Mouse (Mus musculus) heart, embryonic 16.5 days (tissue): Measurements from ENCODE around the gene Rala. TPM values are rescaled to one million over a fixed set of nuclear protein-coding genes. Genes with fewer than 3 reads are reported as not detected.

Experiments used
- ATAC-seq: fragments of 200-750 bp; cut with Nextera tagmentation; replicated peaks from 2 replicates; pipeline ENCODE4 v1.8.0; 2017; ENCODE audit warnings: moderate number of reproducible peaks; ENCODE audit not compliant: insufficient read depth, low FRiP score; ENCODE audit errors: extremely low read depth
- H3K27ac ChIP-seq: fragments of 300-500 bp; sonication (generic); 2 replicates; pipeline ENCODE4 v1.5.1; 2014; ENCODE audit warnings: mild to moderate bottlenecking, low read length, control low read depth, moderate library complexity
- H3K27me3 ChIP-seq: fragments of 300-500 bp; sonication (generic); 2 replicates; pipeline ENCODE4 v1.6.1; 2014; ENCODE audit warnings: low read length, mixed read lengths; ENCODE audit not compliant: control insufficient read depth, insufficient read depth
- H3K36me3 ChIP-seq: fragments of 300-500 bp; sonication (generic); 2 replicates; pipeline ENCODE4 v1.6.1; 2014; ENCODE audit not compliant: control insufficient read depth, insufficient read depth
- H3K4me1 ChIP-seq: fragments of 300-500 bp; sonication (generic); 2 replicates; pipeline ENCODE4 v1.6.1; 2014; ENCODE audit warnings: low read length, mixed read lengths; ENCODE audit not compliant: control insufficient read depth, insufficient read depth
- H3K4me2 ChIP-seq: fragments of 300-500 bp; sonication (generic); 2 replicates; pipeline ENCODE4 v1.6.1; 2014; ENCODE audit warnings: low read depth, mild to moderate bottlenecking, control low read depth, low read length
- H3K4me3 ChIP-seq: fragments of 300-500 bp; sonication (generic); 2 replicates; pipeline ENCODE4 v1.5.1; 2014; ENCODE audit warnings: mild to moderate bottlenecking, control low read depth, low read length
- H3K9ac ChIP-seq: fragments of 300-500 bp; sonication (generic); 2 replicates; pipeline ENCODE4 v1.6.1; 2014; ENCODE audit warnings: low read length, control low read depth
- H3K9me3 ChIP-seq: fragments of 300-500 bp; sonication (generic); replicated peaks from 2 replicates; pipeline ENCODE4 v1.6.1; 2016; ENCODE audit warnings: low read length; ENCODE audit not compliant: control insufficient read depth
- WGBS: fragments of 180-500 bp; shearing (Covaris S2); extraction: QIAGEN DNeasy Blood & Tissue Kit; methylation state at CpG from one replicate; pipeline ENCODE4 v1.1.7; 2014; 5-methylcytosine and 5-hydroxymethylcytosine counted together
- polyA plus RNA-seq: library from polyadenylated mRNA; unstranded; fragments of >200 nt; fragmentation: Nextera tagmentation; extraction: Ambion mirVana; gene quantifications from 2 replicates; pipeline ENCODE4 v1.2.1, GENCODE M21; 2015

Rala gene
- polyA plus RNA-seq, 1 experiment from 2014 or later = 86.0 TPM

GRCm38 (mm10) chr13:17857046-17857445, 87.0 kb downstream of the Rala start:
- H3K9me3 ChIP-seq = peaks cover 10% of the 10 kb centered on the region
- no peak overlapping the region for H3K9ac ChIP-seq
- WGBS = 77% methylated on average over 9 of the region's 9 CpGs
- H3K4me1 ChIP-seq = peaks cover 8% of the 10 kb centered on the region; the same call in 1 of the 2 replicates
- H3K27me3 ChIP-seq = no peaks in the 10 kb centered on the region
- ATAC-seq = no peak
- no peak overlapping the region for H3K4me3 ChIP-seq
- H3K36me3 ChIP-seq = no peaks in the 10 kb centered on the region
- no peak overlapping the region for H3K27ac ChIP-seq
- no peak overlapping the region for H3K4me2 ChIP-seq

- peaks cover 8% of the 10 kb centered on the region; the same call in 1 of the 2 replicates for H3K4me1 ChIP-seq
- no peaks in the 10 kb centered on the region for H3K36me3 ChIP-seq
- no peaks in the 10 kb centered on the region for H3K27me3 ChIP-seq
- H3K9me3 ChIP-seq = peaks cover 10% of the 10 kb centered on the region
- no peak overlapping the region; the same call in 1 of the 2 replicates for H3K9ac ChIP-seq
- peak overlapping the region; percentile 52 for H3K4me2 ChIP-seq
- peak overlapping the region; percentile 21 for H3K4me3 ChIP-seq
- H3K27ac ChIP-seq = no peak overlapping the region
- peak; percentile 41; the same call in 1 of the 2 replicates for ATAC-seq
- WGBS = 5% methylated on average over 13 of the region's 13 CpGs
These were observed 88.4 kb downstream of the Rala start for GRCm38 (mm10) chr13:17855492-17856138.

- no peaks in the 10 kb centered on the region for H3K36me3 ChIP-seq
- no peak overlapping the region for H3K27ac ChIP-seq
- no peak for ATAC-seq
- no peaks in the 10 kb centered on the region for H3K27me3 ChIP-seq
- H3K4me2 ChIP-seq = no peak overlapping the region
- WGBS = 28% methylated on average over 6 of the region's 6 CpGs
- no peak overlapping the region for H3K9ac ChIP-seq
- peaks cover 8% of the 10 kb centered on the region for H3K9me3 ChIP-seq
- peaks cover 8% of the 10 kb centered on the region; the same call in 1 of the 2 replicates for H3K4me1 ChIP-seq
- H3K4me3 ChIP-seq = no peak overlapping the region
These were observed 89.3 kb downstream of the Rala start for GRCm38 (mm10) chr13:17854755-17855154.

- no peak for ATAC-seq
- no peak overlapping the region for H3K4me3 ChIP-seq
- peaks cover 4% of the 10 kb centered on the region; the same call in 1 of the 2 replicates for H3K4me1 ChIP-seq
- WGBS = 82% methylated on average over 2 of the region's 2 CpGs
- no peaks in the 10 kb centered on the region for H3K36me3 ChIP-seq
- no peak overlapping the region for H3K4me2 ChIP-seq
- no peaks in the 10 kb centered on the region for H3K27me3 ChIP-seq
- H3K27ac ChIP-seq = no peak overlapping the region
- no peaks in the 10 kb centered on the region for H3K9me3 ChIP-seq
- no peak overlapping the region for H3K9ac ChIP-seq
These were observed 100.7 kb downstream of the Rala start for GRCm38 (mm10) chr13:17843336-17843735.

DNA sequence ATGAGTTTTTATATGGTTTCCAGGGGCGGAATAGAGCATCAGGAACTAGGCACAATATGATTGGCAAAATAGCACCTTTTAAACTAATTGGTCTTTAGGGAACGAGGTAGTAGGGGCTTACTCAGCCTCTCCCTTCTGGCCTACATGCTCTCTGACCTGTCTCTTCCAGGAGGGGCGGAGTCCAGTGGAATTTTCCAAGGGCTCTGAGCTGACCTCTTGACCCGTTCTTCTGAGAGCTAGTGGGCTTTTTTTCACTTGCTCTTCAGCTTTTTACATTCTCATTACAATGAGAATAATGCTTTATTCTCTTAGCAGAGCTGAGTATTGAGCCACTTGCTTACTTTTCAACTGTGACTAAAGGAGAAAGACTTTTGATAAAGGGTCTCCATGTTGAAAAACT, 101.3 kb downstream of the Rala start:
- no peaks in the 10 kb centered on the region for H3K27me3 ChIP-seq
- no peak overlapping the region for H3K9ac ChIP-seq
- WGBS = 70% methylated on average over 4 of the region's 4 CpGs

GRCm38 (mm10) chr13:17839137-17839536, 104.9 kb downstream of the Rala start:
- Histone ChIP-seq H3K9ac (no peak overlapping the region), H3K4me3 (no peak overlapping the region), H3K36me3 (no peaks in the 10 kb centered on the region), H3K4me1 (peaks cover 7% of the 10 kb centered on the region), H3K9me3 (no peaks in the 10 kb centered on the region), H3K27ac (no peak overlapping the region), H3K27me3 (no peaks in the 10 kb centered on the region), H3K4me2 (no peak overlapping the region)
- 71% methylated on average over 5 of the region's 5 CpGs for WGBS
- no peak for ATAC-seq

More for the DNA sequence above, 101.3 kb downstream of the Rala start:
- peaks cover 7% of the 10 kb centered on the region for H3K4me1 ChIP-seq
- no peaks in the 10 kb centered on the region for H3K9me3 ChIP-seq
- no peak for ATAC-seq
- H3K4me3 ChIP-seq = no peak overlapping the region
- H3K27ac ChIP-seq = no peak overlapping the region
- no peaks in the 10 kb centered on the region for H3K36me3 ChIP-seq
- H3K4me2 ChIP-seq = no peak overlapping the region

- Histone ChIP-seq H3K27me3 (no peaks in the 10 kb centered on the region), H3K4me3 (no peak overlapping the region), H3K4me2 (no peak overlapping the region), H3K9ac (no peak overlapping the region; the same call in 1 of the 2 replicates), H3K27ac (no peak overlapping the region), H3K9me3 (no peaks in the 10 kb centered on the region), H3K4me1 (peaks cover 7% of the 10 kb centered on the region), H3K36me3 (no peaks in the 10 kb centered on the region)
- no peak for ATAC-seq
- WGBS = 28% methylated on average over 4 of the region's 4 CpGs
These were observed 105.6 kb downstream of the Rala start for GRCm38 (mm10) chr13:17838484-17838851.

- no peak for ATAC-seq
These were observed 106.2 kb downstream of the Rala start for GRCm38 (mm10) chr13:17837610-17838483.

DNA sequence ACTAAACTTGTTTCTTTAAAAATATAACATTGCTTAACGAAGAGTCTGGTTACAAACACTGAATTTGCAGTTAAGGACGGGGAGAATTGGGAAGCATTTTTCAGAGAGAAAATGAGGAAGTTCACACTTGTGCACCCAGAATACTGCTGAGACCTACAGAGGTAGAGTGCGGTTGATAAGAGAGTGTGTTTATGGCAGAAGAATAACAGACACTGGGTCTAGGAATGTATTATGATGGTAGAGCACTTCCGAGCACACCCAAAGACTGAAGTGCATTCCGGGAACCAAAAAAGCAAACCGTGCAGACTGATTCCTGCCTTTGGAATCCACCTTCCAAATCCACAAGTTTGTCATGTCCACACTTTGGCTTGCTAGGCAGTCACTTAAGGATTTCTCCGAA, 107.2 kb downstream of the Rala start:
- H3K27ac ChIP-seq = no peak overlapping the region
- WGBS = 63% methylated on average over 7 of the region's 7 CpGs
- no peak overlapping the region for H3K4me3 ChIP-seq
- H3K36me3 ChIP-seq = no peaks in the 10 kb centered on the region
- ATAC-seq = no peak
- H3K4me2 ChIP-seq = no peak overlapping the region
- H3K4me1 ChIP-seq = peaks cover 7% of the 10 kb centered on the region
- H3K9ac ChIP-seq = no peak overlapping the region
- no peaks in the 10 kb centered on the region for H3K27me3 ChIP-seq
- H3K9me3 ChIP-seq = no peaks in the 10 kb centered on the region

More at GRCm38 (mm10) chr13:17837610-17838483, 106.2 kb downstream of the Rala start:
- H3K4me3 ChIP-seq = no peak overlapping the region
- H3K36me3 ChIP-seq = no peaks in the 10 kb centered on the region
- H3K27ac ChIP-seq = no peak overlapping the region
- H3K4me2 ChIP-seq = no peak overlapping the region
- 37% methylated on average over 16 of the region's 16 CpGs for WGBS
- no peaks in the 10 kb centered on the region for H3K9me3 ChIP-seq
- peaks cover 7% of the 10 kb centered on the region for H3K4me1 ChIP-seq
- H3K27me3 ChIP-seq = no peaks in the 10 kb centered on the region
- no peak overlapping the region; the same call in 1 of the 2 replicates for H3K9ac ChIP-seq
